Comparison of ENCODE assay signal across 8 mouse cellular contexts in the genomic region with DNA sequence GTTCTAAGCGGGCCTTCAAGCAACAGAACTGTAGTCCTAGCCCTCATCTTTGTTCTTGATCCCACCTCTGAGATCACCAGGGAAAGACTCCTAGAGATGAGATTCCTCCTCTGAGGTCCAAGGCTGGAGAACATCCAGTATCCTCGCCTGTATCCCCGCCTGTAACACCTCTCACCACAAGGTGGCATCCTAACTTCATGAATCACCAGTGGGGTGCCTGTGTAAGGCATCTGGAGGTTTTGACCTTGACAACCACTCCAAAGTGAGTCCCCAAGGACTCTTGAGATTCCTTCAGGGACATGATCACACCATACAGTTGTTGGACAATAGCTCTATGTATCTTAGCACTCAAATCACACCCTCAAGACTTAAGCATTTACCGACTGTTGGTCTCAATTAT. TPM values are rescaled to one million over a fixed set of nuclear protein-coding genes. Genes with fewer than 3 reads are reported as not detected.
DNase-seq lines count a peak whose midpoint lies in the region; ATAC-seq and TF ChIP-seq lines count a peak whose summit lies in the region.
"Had no signal": no experiment of that assay in that cellular context is flagged by ENCODE, and none has a peak within 500 bp of the region (broad histone marks: within the 10 kb centered on the region; RNA-seq: fewer than 3 reads in every experiment).

No protein-coding gene starts in this region.

- no peaks in the 10 kb centered on the region for H3K27me3 ChIP-seq in Patski
- no peaks in the 10 kb centered on the region for H3K27me3 ChIP-seq in forebrain, embryonic 11.5 days (ENCODE audit: control insufficient read depth, insufficient read depth, low read length)
- H3K27me3 ChIP-seq: limb, embryonic 15.5 days had no signal

- H3K4me2 ChIP-seq in forebrain, embryonic 11.5 days (ENCODE audit: low read depth, low read length, severe bottlenecking) = no peak overlapping the region
- H3K4me2 ChIP-seq: limb, embryonic 15.5 days had no signal

- CTCF ChIA-PET in Patski (lab: Charles Lee) = interaction anchor here (0.7 to 3.6 kb wide), 9 partner anchors 9 to 349 kb away, joined by 3 to 20 read pairs (median 6); a partner anchor contains a TSS

- 18% methylated on average over 4 of the region's 4 CpGs for WGBS in forebrain, embryonic 11.5 days

- H3K27ac ChIP-seq in forebrain, embryonic 11.5 days (ENCODE audit: low read depth, low read length) = no peak overlapping the region
- H3K27ac ChIP-seq in layer of hippocampus, adult 2 months = no peak overlapping the region
- H3K27ac ChIP-seq: limb, embryonic 15.5 days had no signal

- no peaks in the 10 kb centered on the region for H3K9me3 ChIP-seq in forebrain, embryonic 11.5 days (ENCODE audit: control insufficient read depth, low read length)
- H3K9me3 ChIP-seq: limb, embryonic 15.5 days had no signal

- DNase-seq in Patski (ENCODE audit: low read depth, low spot score) = no peak
- DNase-seq in c-Kit-positive CD71-positive TER-119-positive erythroid progenitor cells, embryonic 14.5 days (ENCODE audit: low spot score) = peak; percentile 67
- peak; percentile 80 for DNase-seq in forebrain, embryonic 11.5 days (ENCODE audit: low spot score)
- peak; percentile 78 for DNase-seq in heart, postnatal 4 days
- peak; percentile 42 to 69 for DNase-seq in layer of hippocampus, adult 2 months (ENCODE audit: low spot score in 2 of 2)
- DNase-seq in lung, postnatal 10 days = peak; percentile 77
- DNase-seq in retina, postnatal 7 days (ENCODE audit: low read depth, low spot score) = peak; percentile 68

- TF ChIP-seq CTCF in Patski (IDR thresholded peaks at IDR 0.05) = peak; percentile 89
- peak; percentile 91 for TF ChIP-seq CTCF in layer of hippocampus, adult 2 months (conservative IDR thresholded peaks at IDR 0.05)

- H3K36me3 ChIP-seq in forebrain, embryonic 11.5 days (ENCODE audit: control insufficient read depth, insufficient read depth, low read length) = no peaks in the 10 kb centered on the region; the same call in 1 of the 2 replicates

- POLR2A ChIA-PET in Patski (lab: Charles Lee) = no interaction called here

- H3K4me1 ChIP-seq in forebrain, embryonic 11.5 days (replicated peaks; ENCODE audit: control insufficient read depth, insufficient read depth, low read length) = no peaks in the 10 kb centered on the region
- H3K4me1 ChIP-seq: limb, embryonic 15.5 days had no signal

- H3K4me3 ChIP-seq in forebrain, embryonic 11.5 days (ENCODE audit: low read depth, low read length) = no peak overlapping the region
- H3K4me3 ChIP-seq in layer of hippocampus, adult 2 months = no peak overlapping the region
- H3K4me3 ChIP-seq: limb, embryonic 15.5 days had no signal

- H3K9ac ChIP-seq in forebrain, embryonic 11.5 days (ENCODE audit: low read length) = no peak overlapping the region
- H3K9ac ChIP-seq: limb, embryonic 15.5 days had no signal

- in situ Hi-C loops in Patski (cut with MboI; ENCODE audit: low pct_unique_long_range_greater_than_20kb) = loop anchor here (5.0 to 10.0 kb wide), 5 partner anchors 82 to 373 kb away; no protein-coding TSS in a partner anchor

- peak; percentile 82 for ATAC-seq in Patski
- peak; percentile 56; the same call in 1 of the 2 replicates for ATAC-seq in forebrain, embryonic 11.5 days (replicated peaks; ENCODE audit: low FRiP score)

RNA-seq across cellular contexts. Expression of a gene that starts 19.0 kb away (rescaled TPM):
- 25.8 TPM for polyA plus RNA-seq in Patski (2021)
- 22.2 and 22.7 TPM in 2 replicates for polyA plus RNA-seq in forebrain, embryonic 11.5 days (2014; fragmentation: Nextera tagmentation; extraction: Ambion mirVana)
- 1 to 10 TPM; 6.3 to 7.6 TPM for total RNA-seq in heart, postnatal 4 days (2021)
- total RNA-seq in layer of hippocampus, adult 2 months (2021) = 100 to 1,000 TPM; 134 to 137 TPM

RNA-seq across cellular contexts. Expression of a gene that starts 23.7 kb away (rescaled TPM):
- 12.6 TPM for polyA plus RNA-seq in Patski (2021)
- polyA plus RNA-seq in forebrain, embryonic 11.5 days (2014; fragmentation: Nextera tagmentation; extraction: Ambion mirVana) = 16.4 and 22.1 TPM in 2 replicates
- total RNA-seq in heart, postnatal 4 days (2021) = 10 to 100 TPM; 30.3 to 34.3 TPM
- 10 to 100 TPM; 27.2 to 30.7 TPM for total RNA-seq in layer of hippocampus, adult 2 months (2021)

Comparison
In these comparisons a context has a peak if more than half of its experiments do, and no peak if none do; other contexts are left out.
1. RNA of a gene that starts 19.0 kb away (total RNA-seq): 134 to 137 TPM in layer of hippocampus, adult 2 months; 6.3 to 7.6 TPM in heart, postnatal 4 days; every median in the first group is over 10 times any median in the second.